Mouse (Mus musculus) layer of hippocampus, adult 2 months (tissue): ENCODE measurements around the gene Lgals7. TPM values are rescaled to one million over a fixed set of nuclear protein-coding genes. Genes with fewer than 3 reads are reported as not detected.
"Not testable (repeated sequence)": the region's sequence is repeated elsewhere in the genome, so short reads cannot be mapped to it uniquely, and the experiment has no call there.

Source experiments
- DNase-seq, 2 experiments: peaks; one replicate each; pipeline ENCODE4 v3.0.0; 2022; ENCODE audit warnings: low spot score in 2 of 2
- H3K27ac ChIP-seq: fragments of 200-600 bp; 2 replicates; pipeline ENCODE4 v1.8.1; 2022
- H3K4me3 ChIP-seq: fragments of 200-600 bp; 2 replicates; pipeline ENCODE4 v1.8.1; 2022; ENCODE audit warnings: mild to moderate bottlenecking
- CTCF ChIP-seq: fragments of 200-600 bp; conservative IDR thresholded peaks from 2 replicates; pipeline ENCODE4 v1.8.1; 2022; ENCODE audit warnings: antibody characterized with exemption, mild to moderate bottlenecking, moderate library complexity
- total RNA-seq, 2 experiments: library from RNA; stranded (reverse); gene quantifications; 2 replicates each; pipeline ENCODE4 v1.2.3; 2021

Gene Lgals7
- total RNA-seq, 2 experiments from 2014 or later, result not detected

DNA sequence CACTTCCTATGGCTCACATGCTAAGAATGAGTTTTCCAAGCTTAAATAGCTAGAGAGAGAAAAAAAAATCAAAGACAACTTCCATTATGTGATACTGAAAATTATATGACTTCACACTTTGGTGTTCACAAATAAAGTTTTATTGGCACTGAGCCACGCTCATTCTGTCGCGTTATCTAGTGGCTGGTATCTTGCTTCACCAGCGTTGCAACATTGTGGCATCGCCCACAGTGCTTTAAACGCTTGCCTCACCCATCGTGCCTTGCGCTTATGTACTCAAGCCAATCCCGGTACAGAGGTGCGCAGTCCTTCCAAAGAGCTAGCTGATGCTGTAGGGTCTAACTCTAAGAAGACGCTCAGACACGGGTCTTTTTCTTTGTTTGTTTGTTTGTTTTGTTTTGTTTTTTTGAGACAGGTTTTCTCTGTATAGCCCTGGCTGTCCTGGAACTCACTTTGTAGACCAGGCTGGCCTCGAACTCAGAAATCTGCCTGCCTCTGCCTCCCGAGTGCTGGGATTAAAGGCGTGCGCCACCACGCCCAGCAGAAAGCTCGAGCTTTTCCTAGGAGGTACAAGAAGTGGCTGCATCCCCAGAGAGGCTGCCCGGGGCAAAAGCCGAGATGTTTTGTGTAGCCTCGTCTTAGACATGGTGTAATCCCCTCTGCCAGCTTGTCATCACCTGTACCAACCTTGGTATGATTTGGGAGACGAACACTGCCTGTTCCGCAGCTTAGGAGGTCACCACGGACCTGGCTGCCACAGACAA is 7.4 kb downstream of the Lgals7 start:
- H3K4me3 ChIP-seq, result no peak overlapping the region
- no peak for DNase-seq
- no peak overlapping the region for H3K27ac ChIP-seq
- TF ChIP-seq CTCF, result no peak

DNA sequence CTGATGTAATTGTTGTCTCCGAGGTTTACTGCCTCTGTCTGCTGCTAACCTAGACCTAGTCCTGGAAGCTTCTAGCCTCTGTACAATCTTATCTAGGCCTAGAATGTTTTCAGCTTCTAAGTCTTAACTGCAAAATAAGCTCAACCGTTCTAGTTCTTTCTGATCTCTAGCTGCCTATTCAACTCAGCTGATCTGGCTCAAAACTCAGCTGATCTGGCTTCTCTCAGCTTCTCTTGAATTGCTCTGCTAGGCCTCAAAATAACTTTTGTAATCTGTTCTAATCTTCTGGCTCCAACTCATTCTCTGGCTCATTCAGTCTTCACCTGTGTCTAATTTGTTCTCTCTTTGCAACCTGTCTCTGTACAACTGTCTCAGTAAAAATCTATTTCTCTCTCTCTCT is 10.9 kb downstream of the Lgals7 start:
- DNase-seq, result no peak
- H3K27ac ChIP-seq, result no peak overlapping the region
- H3K4me3 ChIP-seq, result no peak overlapping the region
- no peak for TF ChIP-seq CTCF

DNA sequence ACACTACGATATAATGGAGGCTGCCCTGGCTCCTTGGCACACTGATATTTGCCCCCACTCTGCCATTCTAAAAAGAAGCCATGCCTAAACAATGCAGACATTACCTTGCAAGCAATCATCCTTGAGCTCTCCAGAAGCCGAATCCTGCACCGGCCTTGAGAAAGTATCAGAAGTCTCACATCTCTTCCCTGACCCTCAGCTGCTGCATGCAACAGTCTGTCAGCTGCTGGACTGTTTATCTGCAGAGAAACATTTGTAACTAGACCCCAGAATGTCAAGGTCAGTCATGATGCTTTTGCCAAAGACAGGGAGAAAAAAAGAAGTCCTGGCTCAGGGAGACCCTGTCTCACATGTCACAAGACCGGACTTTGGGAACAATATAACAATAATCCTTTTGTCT is 12.4 kb downstream of the Lgals7 start:
- no peak overlapping the region for H3K27ac ChIP-seq
- TF ChIP-seq CTCF, result no peak
- no peak for DNase-seq
- H3K4me3 ChIP-seq, result no peak overlapping the region

DNA sequence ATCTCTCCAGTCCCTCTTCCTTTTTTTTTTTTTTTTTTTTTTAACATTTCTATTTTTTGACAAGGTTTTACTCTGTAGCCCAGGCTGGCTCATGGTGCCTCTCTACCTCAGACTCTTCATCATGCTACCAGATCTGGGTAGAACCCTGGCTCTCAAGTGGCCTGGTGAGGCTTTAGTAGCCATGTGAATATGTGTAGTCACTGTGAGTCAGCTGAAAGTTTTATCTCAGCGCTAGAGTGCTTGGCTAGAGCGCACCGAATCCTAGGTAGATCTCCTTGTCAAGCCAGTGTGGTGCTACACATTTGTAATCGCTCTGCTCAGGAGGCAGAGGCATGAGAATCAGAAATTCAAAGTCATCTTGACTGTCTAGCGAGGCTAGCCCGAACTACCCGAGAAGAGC is 13.5 kb downstream of the Lgals7 start:
- Histone ChIP-seq H3K4me3 (no peak overlapping the region), H3K27ac (no peak overlapping the region)
- DNase-seq, result no peak
- no peak for TF ChIP-seq CTCF

DNA sequence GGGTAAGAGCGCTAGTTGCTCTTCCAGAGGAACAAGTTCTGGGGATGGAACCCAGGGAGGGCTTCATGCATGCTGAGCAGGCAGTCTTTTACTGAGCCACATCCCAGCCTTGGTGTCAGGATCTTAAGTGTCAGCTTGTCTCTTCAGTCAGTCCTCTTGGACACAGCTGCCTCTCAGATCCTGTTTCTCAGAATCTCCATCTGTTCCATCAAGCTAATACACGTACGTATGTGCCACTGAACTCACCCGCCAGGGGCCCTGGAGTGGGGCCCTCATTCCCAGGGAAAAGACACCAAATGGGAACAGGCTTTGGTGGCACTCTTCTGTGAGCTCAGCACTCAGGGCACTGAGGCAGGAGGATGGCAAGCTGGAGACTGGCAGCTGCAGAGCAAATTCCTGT is 14.2 kb downstream of the Lgals7 start:
- no peak for DNase-seq
- no peak overlapping the region for H3K4me3 ChIP-seq
- TF ChIP-seq CTCF, result no peak
- H3K27ac ChIP-seq, result no peak overlapping the region

DNA sequence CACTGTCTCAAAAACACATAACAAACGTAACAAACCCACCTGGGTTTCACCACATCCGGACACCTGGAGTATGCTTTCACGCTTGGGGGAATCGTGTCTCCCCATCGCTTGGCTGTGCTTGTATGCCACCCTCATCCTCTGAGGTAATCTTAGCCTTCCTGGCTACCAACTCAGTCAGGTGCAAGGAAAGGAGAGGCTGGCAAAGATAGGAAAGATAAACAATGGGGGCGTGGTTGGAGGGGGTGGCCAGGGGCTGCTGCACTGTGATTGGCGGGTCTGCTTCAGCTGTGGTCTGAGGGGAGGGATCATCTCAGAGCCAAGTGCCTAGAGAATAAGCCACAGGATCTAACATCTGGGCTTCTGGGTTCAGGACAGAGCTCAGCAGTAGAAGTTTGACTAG is 16.0 kb downstream of the Lgals7 start:
- H3K4me3 ChIP-seq, result no peak overlapping the region
- no peak for TF ChIP-seq CTCF
- H3K27ac ChIP-seq, result no peak overlapping the region
- no peak for DNase-seq

DNA sequence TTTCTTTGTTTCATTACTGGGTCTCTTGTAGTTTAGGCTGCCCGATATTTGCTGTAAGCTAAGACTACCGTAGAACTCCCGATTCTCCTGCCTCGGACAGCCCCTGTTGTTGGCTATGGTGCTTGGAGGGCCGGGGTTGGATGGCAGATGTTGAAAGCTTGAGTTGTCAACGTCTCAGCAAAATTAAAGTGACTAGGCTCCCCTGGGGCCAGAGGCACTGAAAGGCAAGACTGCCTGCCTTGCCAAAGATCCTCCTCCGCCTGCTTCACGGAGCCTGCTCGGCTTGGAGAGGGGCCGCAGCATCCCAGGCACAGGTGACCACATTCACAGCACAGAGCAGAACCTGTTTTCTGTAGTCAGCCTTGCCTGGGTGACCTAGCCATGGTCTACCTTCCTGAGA is 16.9 kb downstream of the Lgals7 start:
- TF ChIP-seq CTCF, result no peak
- H3K4me3 ChIP-seq, result no peak overlapping the region
- H3K27ac ChIP-seq, result no peak overlapping the region
- no peak for DNase-seq

DNA sequence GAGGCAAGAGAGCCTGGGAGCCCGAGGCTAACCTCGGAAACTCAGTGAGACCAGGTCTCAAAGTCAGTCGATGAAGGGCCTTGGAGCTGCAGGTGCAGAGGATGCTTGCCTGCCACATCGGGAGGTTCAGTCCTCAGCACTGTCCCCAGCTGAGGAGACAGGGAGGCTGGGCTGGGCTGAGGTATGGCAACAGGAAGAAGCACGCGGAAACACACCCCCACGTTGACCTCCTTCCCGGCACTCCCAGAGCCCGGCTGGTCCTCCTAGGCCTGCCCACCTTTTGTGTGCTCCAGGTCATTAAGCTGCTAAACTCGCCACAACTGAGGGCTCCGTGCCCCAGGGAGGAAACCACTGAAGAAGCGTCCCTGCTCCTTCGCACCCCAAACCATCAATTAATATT is 17.5 kb downstream of the Lgals7 start, which contains the start of gene Capn12:
Capn12 (plus strand) TSS at position 224 of the 400 bp plus-strand sequence.
- no peak for TF ChIP-seq CTCF
- Histone ChIP-seq H3K27ac (no peak within 1 kb of the TSS), H3K4me3 (no peak within 1 kb of the TSS)
- no peak for DNase-seq

- no peak for DNase-seq
- no peak for TF ChIP-seq CTCF
- Histone ChIP-seq H3K27ac (no peak overlapping the region), H3K4me3 (no peak overlapping the region)
Observed at GRCm38 (mm10) chr7:28883039-28883438, 19.4 kb downstream of the Lgals7 start.

DNA sequence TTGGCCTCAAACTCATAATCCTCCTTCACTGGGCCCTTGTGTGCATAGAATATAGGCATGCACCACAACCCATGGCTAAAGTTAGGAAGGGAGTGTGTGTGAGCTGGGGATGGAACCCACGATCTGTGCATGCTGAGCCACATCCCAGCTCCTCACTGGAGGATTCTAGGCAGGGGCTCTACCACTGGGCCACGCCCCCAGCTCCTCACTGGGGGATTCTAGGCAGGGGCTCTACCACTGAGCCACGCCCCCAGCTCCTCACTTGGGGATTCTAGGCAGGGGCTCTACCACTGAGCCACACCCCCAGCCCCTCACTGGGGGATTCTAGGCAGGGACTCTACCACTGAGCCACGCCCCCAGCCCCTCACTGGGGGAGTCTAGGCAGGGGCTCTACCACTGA is 20.1 kb downstream of the Lgals7 start:
- DNase-seq, H3K27ac ChIP-seq, H3K4me3 ChIP-seq: not testable (repeated sequence)

GRCm38 (mm10) chr7:28886486-28886885 is 22.8 kb downstream of the Lgals7 start:
- TF ChIP-seq CTCF, result no peak
- Histone ChIP-seq H3K27ac (no peak overlapping the region), H3K4me3 (no peak overlapping the region)
- DNase-seq, result no peak

- TF ChIP-seq CTCF, result no peak
- peak overlapping the region; percentile 49 for H3K4me3 ChIP-seq
- DNase-seq, result no peak
- H3K27ac ChIP-seq, result no peak overlapping the region
Observed at GRCm38 (mm10) chr7:28888701-28889161, 25.1 kb downstream of the Lgals7 start.

- DNase-seq, result no peak
- Histone ChIP-seq H3K4me3 (no peak overlapping the region), H3K27ac (no peak overlapping the region)
- no peak for TF ChIP-seq CTCF
Observed at GRCm38 (mm10) chr7:28892601-28893000, 28.9 kb downstream of the Lgals7 start.

GRCm38 (mm10) chr7:28893643-28894265 is 30.1 kb downstream of the Lgals7 start:
- no peak overlapping the region for H3K4me3 ChIP-seq
- no peak for DNase-seq
- no peak overlapping the region for H3K27ac ChIP-seq
- TF ChIP-seq CTCF, result peak; percentile 70
